Mouse (Mus musculus): ENCODE data around the gene Sptlc2.
A peak's percentile ranks its signal among the peaks of the same experiment; 100 is the strongest.

Sptlc2 gene

GRCm38 (mm10) chr12:87279879-87280278 lies 108.3 kb downstream of the Sptlc2 start:
- TF ChIP-seq GATA4 (IDR thresholded peaks at IDR 0.05; ENCODE audit: insufficient replicate concordance, low read length), result no peak

GRCm38 (mm10) chr12:87279350-87279749 lies 108.8 kb downstream of the Sptlc2 start:
- no peak for TF ChIP-seq GATA4 (IDR thresholded peaks at IDR 0.05; ENCODE audit: insufficient replicate concordance, low read length)

- peak; percentile 82; the same call in 1 of the 2 replicates for TF ChIP-seq GATA4 (IDR thresholded peaks at IDR 0.05; ENCODE audit: insufficient replicate concordance, low read length)
Measured at GRCm38 (mm10) chr12:87278118-87278730, 109.9 kb downstream of the Sptlc2 start.

- no peak for TF ChIP-seq GATA4 (IDR thresholded peaks at IDR 0.05; ENCODE audit: insufficient replicate concordance, low read length)
Measured at GRCm38 (mm10) chr12:87274853-87275831, 113.0 kb downstream of the Sptlc2 start.

DNA sequence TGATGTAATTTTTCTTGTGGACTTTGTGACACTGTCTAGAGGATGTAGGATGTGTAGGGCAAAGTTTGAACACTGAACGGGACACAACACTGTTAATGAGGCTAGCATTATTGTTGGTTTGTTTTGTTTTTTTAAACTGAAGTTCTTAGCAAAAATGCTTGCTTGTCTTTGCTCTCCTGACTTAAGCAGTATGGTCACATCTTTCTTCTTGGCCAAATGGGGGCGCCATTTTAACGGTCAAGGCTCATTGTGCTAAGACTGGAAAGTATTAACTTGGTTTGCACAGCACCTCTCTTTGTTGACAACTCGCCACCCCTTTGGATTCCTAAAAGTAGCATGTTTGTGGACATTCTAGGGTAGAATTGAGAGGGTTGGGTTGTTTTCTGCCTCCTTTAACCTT lies 120.5 kb downstream of the Sptlc2 start:
- no peak for TF ChIP-seq GATA4 (IDR thresholded peaks at IDR 0.05; ENCODE audit: insufficient replicate concordance, low read length)

DNA sequence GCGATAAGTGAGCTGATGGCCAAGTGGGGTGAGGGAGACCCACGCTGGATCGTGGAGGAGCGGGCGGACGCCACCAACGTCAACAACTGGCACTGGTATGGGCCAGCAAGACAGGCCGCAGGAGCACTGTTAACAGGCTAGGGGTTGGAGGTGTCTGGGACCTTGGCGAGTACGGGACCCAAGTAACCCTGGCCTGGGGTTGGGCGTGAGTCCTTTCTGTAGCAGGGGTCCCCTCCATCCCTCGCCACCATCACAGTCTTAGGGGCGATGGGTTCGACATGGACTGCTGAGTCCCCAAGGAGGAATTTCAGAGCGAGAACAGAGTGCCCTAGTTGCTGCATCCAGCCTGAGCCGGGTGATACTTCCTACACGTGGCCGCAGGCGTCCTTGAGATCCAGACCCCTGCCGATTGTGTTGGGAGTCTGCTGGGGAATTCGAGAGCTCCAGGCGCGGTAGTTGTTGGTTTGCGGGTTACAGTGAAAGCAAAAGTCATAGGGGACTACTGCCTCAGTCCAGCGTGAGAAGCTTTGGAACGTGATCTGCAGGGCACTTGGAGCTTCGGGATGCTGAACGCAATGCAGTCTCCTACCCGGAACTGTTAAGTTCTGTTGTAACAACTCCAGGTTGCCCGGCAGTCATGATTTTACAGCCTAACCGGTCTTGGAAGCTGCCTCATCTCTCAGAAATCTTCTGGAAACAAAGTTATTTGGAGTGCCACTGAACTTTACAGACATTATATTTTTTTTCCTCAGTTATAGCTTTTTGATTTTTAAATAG lies 121.1 kb downstream of the Sptlc2 start:
- no peak for TF ChIP-seq GATA4 (IDR thresholded peaks at IDR 0.05; ENCODE audit: insufficient replicate concordance, low read length)

- TF ChIP-seq GATA4 (IDR thresholded peaks at IDR 0.05; ENCODE audit: insufficient replicate concordance, low read length), result peak; percentile 39; the same call in 1 of the 2 replicates
Measured at GRCm38 (mm10) chr12:87266108-87266826, 121.9 kb downstream of the Sptlc2 start, which contains the start of the genes Vipas39 and Ahsa1. TSS of gene Vipas39 (minus strand) at chr12:87266256. TSS of gene Ahsa1 (plus strand) at chr12:87266479.

DNA sequence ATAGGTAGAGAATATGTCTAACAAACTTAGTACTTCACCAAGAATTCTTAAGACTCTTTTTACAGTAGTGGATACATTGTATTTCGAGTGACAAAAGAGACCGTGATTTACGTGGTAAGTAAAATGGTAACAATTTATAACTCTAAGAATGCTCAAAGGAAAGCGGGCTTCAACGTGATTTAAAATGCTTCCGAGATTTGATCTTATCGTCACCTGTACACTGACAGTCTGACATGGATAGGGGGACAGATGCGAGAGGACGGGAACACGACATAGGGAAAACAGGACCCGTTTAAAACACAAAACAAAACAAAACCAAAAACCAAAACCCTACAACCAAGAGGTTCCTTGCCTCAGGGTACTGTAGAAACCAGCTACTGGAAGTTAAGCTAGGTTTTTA lies 122.7 kb downstream of the Sptlc2 start:
- no peak for TF ChIP-seq GATA4 (IDR thresholded peaks at IDR 0.05; ENCODE audit: insufficient replicate concordance, low read length)

DNA sequence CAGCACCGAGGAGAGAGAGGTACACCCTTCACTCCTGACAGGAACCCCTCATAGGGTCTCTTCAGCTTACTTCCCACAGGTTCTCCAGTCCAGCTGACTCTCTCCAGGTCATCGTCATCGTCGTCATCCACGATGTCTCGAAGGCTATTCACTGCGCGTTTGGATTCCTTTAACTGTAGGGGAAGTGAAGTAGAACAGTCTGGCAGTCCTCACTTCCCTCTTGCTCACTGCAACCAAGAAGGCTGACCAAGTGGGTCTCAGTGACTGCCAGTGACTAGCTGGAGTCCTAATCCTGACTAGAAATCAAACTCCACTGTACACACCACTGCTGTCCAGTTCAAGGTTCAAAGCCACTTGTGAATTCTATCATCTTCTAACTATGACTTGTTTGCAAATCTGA lies 127.6 kb downstream of the Sptlc2 start:
- TF ChIP-seq GATA4 (IDR thresholded peaks at IDR 0.05; ENCODE audit: insufficient replicate concordance, low read length), result no peak

GRCm38 (mm10) chr12:87256629-87257028 lies 131.5 kb downstream of the Sptlc2 start:
- TF ChIP-seq GATA4 (IDR thresholded peaks at IDR 0.05; ENCODE audit: insufficient replicate concordance, low read length), result no peak

Data from liver, adult (tissue).